10 mouse cellular contexts compared by ENCODE assay signal in genomic region chr16:35603729-35604522, GRCm38 (mm10).
DNase-seq lines count a peak whose midpoint lies in the region; ATAC-seq and TF ChIP-seq lines count a peak whose summit lies in the region.
"Had no signal": no experiment of that assay in that cellular context is flagged by ENCODE, and none has a peak within 500 bp of the region (broad histone marks: within the 10 kb centered on the region; RNA-seq: fewer than 3 reads in every experiment).

No protein-coding gene starts in this region.

- no peak overlapping the region for H3K27ac ChIP-seq in lung, embryonic 14.5 days (ENCODE audit: low read depth)
- no peak overlapping the region for H3K27ac ChIP-seq in kidney, adult 2 months (ENCODE audit: insufficient read depth, low read depth, low read length)
- H3K27ac ChIP-seq: embryonic facial prominence, embryonic 13.5 days; limb, embryonic 15.5 days had no signal

- no peak for TF ChIP-seq CTCF in lung, embryonic 14.5 days (IDR thresholded peaks at IDR 0.05; ENCODE audit: low read depth)
- TF ChIP-seq CTCF in lung, adult 2 months (IDR thresholded peaks at IDR 0.05; ENCODE audit: insufficient read depth, low read length), result no peak
- no peak for TF ChIP-seq CTCF in kidney, adult 2 months (conservative IDR thresholded peaks at IDR 0.05; ENCODE audit: insufficient read depth, insufficient read length, low read depth, low read length)

- H3K27me3 ChIP-seq in lung, embryonic 14.5 days (ENCODE audit: insufficient read depth, low read length), result peaks cover 6% of the 10 kb centered on the region; the same call in 1 of the 2 replicates
- H3K27me3 ChIP-seq in kidney, adult 2 months (replicated peaks; ENCODE audit: control insufficient read depth, insufficient read depth, low read length), result no peaks in the 10 kb centered on the region
- H3K27me3 ChIP-seq: embryonic facial prominence, embryonic 13.5 days had no signal

- WGBS in lung, embryonic 14.5 days, result 42% methylated on average over 20 of the region's 20 CpGs
- WGBS in lung, adult 2 months, result 57% methylated on average over 20 of the region's 20 CpGs
- 31% methylated on average over 20 of the region's 20 CpGs for WGBS in kidney, adult 2 months

- peaks cover 11% of the 10 kb centered on the region; the same call in 1 of the 2 replicates for H3K4me1 ChIP-seq in lung, embryonic 14.5 days (ENCODE audit: insufficient read depth)
- H3K4me1 ChIP-seq in lung, adult 2 months (ENCODE audit: control insufficient read depth, insufficient read depth, low read length), result no peaks in the 10 kb centered on the region
- H3K4me1 ChIP-seq in kidney, adult 2 months (ENCODE audit: control insufficient read depth, insufficient read depth, low read length), result peaks cover 3% of the 10 kb centered on the region; the same call in 1 of the 2 replicates

- no peaks in the 10 kb centered on the region for H3K9me3 ChIP-seq in lung, embryonic 14.5 days (ENCODE audit: low read depth, low read length)
- H3K9me3 ChIP-seq: embryonic facial prominence, embryonic 13.5 days; limb, embryonic 15.5 days had no signal

- no peaks in the 10 kb centered on the region for H3K36me3 ChIP-seq in lung, embryonic 14.5 days (ENCODE audit: insufficient read depth)
- H3K36me3 ChIP-seq in kidney, adult 2 months (ENCODE audit: control insufficient read depth, insufficient read depth, low read length), result no peaks in the 10 kb centered on the region
- H3K36me3 ChIP-seq: embryonic facial prominence, embryonic 13.5 days; limb, embryonic 15.5 days had no signal

- TF ChIP-seq POLR2A in lung, adult 2 months (IDR thresholded peaks at IDR 0.05; ENCODE audit: borderline replicate concordance, extremely low read depth, low read depth, low read length), result no peak
- no peak for TF ChIP-seq POLR2A in kidney, adult 2 months (IDR thresholded peaks at IDR 0.05; ENCODE audit: low read depth, low read length)

- H3K9ac ChIP-seq in lung, embryonic 14.5 days, result no peak overlapping the region
- H3K9ac ChIP-seq: embryonic facial prominence, embryonic 13.5 days; limb, embryonic 15.5 days had no signal

- DNase-seq in lung, embryonic 14.5 days, result peak; percentile 91
- no peak for DNase-seq in lung, adult 2 months
- peak; percentile 33 for DNase-seq in gastrocnemius, postnatal 25 days
- peak; percentile 52 for DNase-seq in kidney, adult 2 months
- DNase-seq in right cerebral cortex, postnatal 25 days, result peak; percentile 57
- no peak for DNase-seq in urinary bladder, postnatal 10 days (ENCODE audit: low spot score)
- no peak for DNase-seq in yolk sac, embryonic 10.5 days (ENCODE audit: low spot score)
- DNase-seq in thymus, adult 18-20 months, result no peak

- ATAC-seq in lung, embryonic 14.5 days (ENCODE audit: insufficient read depth), result peak; percentile 91

- H3K4me2 ChIP-seq in lung, embryonic 14.5 days, result peak overlapping the region; percentile 27; the same call in 1 of the 2 replicates
- H3K4me2 ChIP-seq: embryonic facial prominence, embryonic 13.5 days; limb, embryonic 15.5 days had no signal

- no peak overlapping the region for H3K4me3 ChIP-seq in lung, embryonic 14.5 days (ENCODE audit: low read depth, low read length)
- no peak overlapping the region for H3K4me3 ChIP-seq in lung, adult 2 months (replicated peaks; ENCODE audit: extremely low read depth, low read depth, low read length)
- H3K4me3 ChIP-seq in kidney, adult 2 months (ENCODE audit: insufficient read depth, low read depth, low read length), result no peak overlapping the region
- H3K4me3 ChIP-seq: embryonic facial prominence, embryonic 13.5 days; limb, embryonic 15.5 days had no signal

Comparison
In these comparisons a context has a peak if more than half of its experiments do, and no peak if none do; other contexts are left out.
1. DNase-seq: peak in lung, embryonic 14.5 days (single experiment), gastrocnemius, postnatal 25 days (single experiment), kidney, adult 2 months (single experiment) and right cerebral cortex, postnatal 25 days (single experiment); none in lung, adult 2 months (single experiment), urinary bladder, postnatal 10 days (single experiment), yolk sac, embryonic 10.5 days (single experiment) and thymus, adult 18-20 months (0 of 2).